Mouse (Mus musculus) brain, embryonic 14.5 days (tissue): ENCODE measurements around the gene Traip.

Source experiments
- CTCF ChIP-seq: fragments of 200-500 bp; IDR thresholded peaks from 2 replicates; pipeline ENCODE4 v1.5.1; 2012; ENCODE audit warnings: inconsistent platforms, mild to moderate bottlenecking, moderate library complexity, borderline replicate concordance; ENCODE audit not compliant: insufficient read depth, insufficient read length; ENCODE audit errors: extremely low read depth
- POLR2A ChIP-seq: fragments of 200-500 bp; IDR thresholded peaks from 2 replicates; pipeline ENCODE4 v1.6.1; 2012; ENCODE audit warnings: mild to moderate bottlenecking, inconsistent platforms, borderline replicate concordance; ENCODE audit not compliant: poor library complexity, insufficient read depth, insufficient read length, severe bottlenecking; ENCODE audit errors: extremely low read depth

GRCm38 (mm10) chr9:107978815-107979214 is 28.9 kb downstream of the Traip start:
- TF ChIP-seq CTCF, result no peak
- no peak for TF ChIP-seq POLR2A
